Mouse (Mus musculus) ES-E14 (cell line): ENCODE data around the gene Eef1akmt4. TPM values are rescaled to one million over a fixed set of nuclear protein-coding genes. Genes with fewer than 3 reads are reported as not detected.

Experiments used
- total RNA-seq: library from RNA; depleted of rRNA; stranded (reverse); fragments of 300-350 nt; gene quantifications from 2 replicates; pipeline ENCODE4 v1.2.3, GENCODE M21; 2012; rRNA removed

Eef1akmt4 gene
- total RNA-seq, 1 experiment: 23.0 TPM

Other genes with a start within 250 kb of the Eef1akmt4 start
- 159 and 168 TPM in 2 replicates for gene Abcc5, start 185.2 kb upstream of the Eef1akmt4 start, total RNA-seq
- 159 and 173 TPM in 2 replicates for gene Eif2b5, start 112.8 kb upstream of the Eef1akmt4 start, total RNA-seq
- 10.6 and 10.8 TPM in 2 replicates for gene Dvl3, start 94.6 kb upstream of the Eef1akmt4 start, total RNA-seq
- 170 and 236 TPM in 2 replicates for gene Ap2m1, start 76.1 kb upstream of the Eef1akmt4 start, total RNA-seq
- 49.8 and 64.0 TPM in 2 replicates for gene Abcf3, start 63.0 kb upstream of the Eef1akmt4 start, total RNA-seq
- gene Vwa5b2, start 22.1 kb upstream of the Eef1akmt4 start, total RNA-seq: 0.69 and 1.2 TPM in 2 replicates
- gene Gm49333, start within 50 bp of the Eef1akmt4 start, total RNA-seq: not detected in 2 replicates
- 28.9 and 43.3 TPM in 2 replicates for gene Alg3, start 142 bp downstream of the Eef1akmt4 start, total RNA-seq
- 0.32 and 0.58 TPM in 2 replicates for gene Camk2n2, start 9.7 kb downstream of the Eef1akmt4 start, total RNA-seq
- gene Ece2, start 18.2 kb downstream of the Eef1akmt4 start, total RNA-seq: 6.7 and 11.3 TPM in 2 replicates
- 200 and 302 TPM in 2 replicates for gene Psmd2, start 40.1 kb downstream of the Eef1akmt4 start, total RNA-seq
- 460 and 546 TPM in 2 replicates for gene Eif4g1, start 56.7 kb downstream of the Eef1akmt4 start, total RNA-seq
- gene Fam131a, start 81.6 kb downstream of the Eef1akmt4 start, total RNA-seq: 1.9 and 2.6 TPM in 2 replicates
- 125 and 134 TPM in 2 replicates for gene Polr2h, start 106.1 kb downstream of the Eef1akmt4 start, total RNA-seq
- gene Clcn2, start 106.2 kb downstream of the Eef1akmt4 start, total RNA-seq: 38.2 and 104 TPM in 2 replicates
- 3.7 and 9.6 TPM in 2 replicates for gene Chrd, start 121.5 kb downstream of the Eef1akmt4 start, total RNA-seq
- 0.18 and 1.2 TPM in 2 replicates for gene Thpo, start 122.9 kb downstream of the Eef1akmt4 start, total RNA-seq